In the genomic region with DNA sequence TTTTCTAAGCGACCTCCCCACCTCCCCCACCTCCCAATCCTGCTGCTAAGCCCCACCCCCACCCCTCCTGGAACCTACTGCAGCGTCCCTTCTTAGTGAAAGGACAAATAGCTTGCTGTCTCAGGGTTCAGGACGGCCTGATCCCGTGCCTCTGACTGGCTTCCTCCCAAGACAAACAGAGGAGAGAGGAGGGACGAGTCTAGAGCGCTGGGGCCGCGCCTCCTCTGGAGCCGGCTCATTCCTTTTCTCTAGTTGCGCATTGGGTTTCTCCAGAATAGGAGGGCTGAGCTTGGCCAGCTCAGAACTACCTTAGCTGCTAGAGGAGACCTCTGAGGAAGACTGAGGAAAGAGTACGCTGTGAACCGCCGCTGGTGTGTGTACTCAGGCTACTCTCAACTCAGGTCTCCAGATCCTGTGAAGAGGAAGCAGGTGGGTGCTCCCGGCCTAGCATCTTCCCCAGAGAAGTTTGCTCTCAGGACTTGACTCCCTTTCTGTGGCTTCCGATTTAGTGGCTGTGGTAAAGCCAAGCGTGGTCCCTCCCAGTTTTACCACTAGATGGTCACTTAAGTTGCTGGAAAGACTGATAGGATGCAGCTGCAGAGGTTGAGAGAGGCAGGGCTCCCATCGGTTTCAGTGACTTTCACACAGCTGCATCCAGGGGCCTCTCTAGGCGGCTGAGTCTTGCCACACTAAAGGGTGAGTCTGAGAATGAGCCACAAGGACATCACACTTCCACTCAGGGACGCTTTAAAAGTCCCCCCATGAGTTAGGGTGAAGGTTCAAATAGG, we compare ENCODE assay signal across 11 mouse cellular contexts. TPM values are rescaled to one million over a fixed set of nuclear protein-coding genes. Genes with fewer than 3 reads are reported as not detected.
DNase-seq lines count a peak whose midpoint lies in the region; ATAC-seq lines count a peak whose summit lies in the region.
"Had no signal": no experiment of that assay in that cellular context is flagged by ENCODE, and none has a peak within 500 bp of the region (broad histone marks: within the 10 kb centered on the region; RNA-seq: fewer than 3 reads in every experiment).

No protein-coding gene starts in this region.

- no peaks in the 10 kb centered on the region for H3K9me3 ChIP-seq in hindbrain, embryonic 12.5 days (replicated peaks)

- 20% methylated on average over 19 of the region's 19 CpGs for WGBS in hindbrain, embryonic 12.5 days

- no peak for ATAC-seq in hindbrain, embryonic 12.5 days (ENCODE audit: low FRiP score)

- no peak overlapping the region for H3K9ac ChIP-seq in hindbrain, embryonic 12.5 days

- H3K4me3 ChIP-seq in hindbrain, embryonic 12.5 days = no peak overlapping the region

- peak; percentile 28 to 31 for DNase-seq in cerebellum, postnatal 10 days
- DNase-seq in cerebellum, postnatal 4 days (ENCODE audit: low spot score in 2 of 2) = no peak
- peak; percentile 14 to 35 for DNase-seq in right cerebral cortex, postnatal 36 days (ENCODE audit: low spot score in 2 of 2)
- no peak for DNase-seq in right cerebral cortex, postnatal 4 days
- DNase-seq in heart, postnatal 4 days = peak; percentile 41
- DNase-seq in left cerebral cortex, postnatal 4 days = peak; percentile 9
- no peak for DNase-seq in frontal cortex, postnatal 14 days (ENCODE audit: low spot score in 2 of 2)

- peaks cover 54% of the 10 kb centered on the region for H3K27me3 ChIP-seq in hindbrain, embryonic 12.5 days

- H3K36me3 ChIP-seq in hindbrain, embryonic 12.5 days = no peaks in the 10 kb centered on the region

- H3K4me1 ChIP-seq in hindbrain, embryonic 12.5 days = 0 out of 2 replicates have a peak, but pooled peaks cover 2% of the 10 kb centered on the region

- H3K4me2 ChIP-seq in hindbrain, embryonic 12.5 days (replicated peaks) = no peak overlapping the region

- intact Hi-C loops in left cerebral cortex, postnatal 4 days (cut with DNase I) = no loop called here

- H3K27ac ChIP-seq in hindbrain, embryonic 12.5 days = no peak overlapping the region

RNA-seq across cellular contexts. Expression of a gene that starts 3.4 kb away (rescaled TPM):
- total RNA-seq in heart, postnatal 4 days (2021) = not detected
- under 1 TPM; 0.40 to 0.46 TPM for total RNA-seq in left cerebral cortex, postnatal 4 days (2021)
- polyA plus RNA-seq in hindbrain, embryonic 12.5 days (2016; fragmentation: Nextera tagmentation; extraction: Ambion mirVana) = 0.30 and 0.33 TPM in 2 replicates
- polyA plus RNA-seq: C2C12; small intestine, adult 2 months had no signal

RNA-seq across cellular contexts. Expression of a gene that starts 12.1 kb away (rescaled TPM):
- 1 to 10 TPM; 7.2 to 7.5 TPM for total RNA-seq in heart, postnatal 4 days (2021)
- 10 to 100 TPM; 26.5 to 30.6 TPM for total RNA-seq in left cerebral cortex, postnatal 4 days (2021)
- 28.0 and 28.3 TPM in 2 replicates for polyA plus RNA-seq in hindbrain, embryonic 12.5 days (2016; fragmentation: Nextera tagmentation; extraction: Ambion mirVana)

RNA-seq across cellular contexts. Expression of a gene that starts 27.5 kb away (rescaled TPM):
- 10 to 100 TPM; 77.4 to 80.8 TPM for total RNA-seq in heart, postnatal 4 days (2021)
- total RNA-seq in left cerebral cortex, postnatal 4 days (2021) = 10 to 100 TPM; 59.0 to 66.1 TPM
- 135 and 137 TPM in 2 replicates for polyA plus RNA-seq in hindbrain, embryonic 12.5 days (2016; fragmentation: Nextera tagmentation; extraction: Ambion mirVana)

RNA-seq across cellular contexts. Expression of a gene that starts 30.8 kb away (rescaled TPM):
- under 1 TPM; 0.12 to 0.29 TPM for total RNA-seq in heart, postnatal 4 days (2021)
- total RNA-seq in left cerebral cortex, postnatal 4 days (2021) = 100 to 1,000 TPM; 183 to 192 TPM
- polyA plus RNA-seq in hindbrain, embryonic 12.5 days (2016; fragmentation: Nextera tagmentation; extraction: Ambion mirVana) = 1.7 and 1.9 TPM in 2 replicates

RNA-seq across cellular contexts. Expression of a gene that starts 47.3 kb away (rescaled TPM):
- total RNA-seq in heart, postnatal 4 days (2021) = not detected
- not detected for total RNA-seq in left cerebral cortex, postnatal 4 days (2021)
- 0.36 TPM in 1 of 2 replicates, not detected in the other for polyA plus RNA-seq in hindbrain, embryonic 12.5 days (2016; fragmentation: Nextera tagmentation; extraction: Ambion mirVana)
- total RNA-seq: left cerebral cortex, postnatal 10 days had no signal
- polyA plus RNA-seq: C2C12; small intestine, adult 2 months had no signal

Comparison
In these comparisons a context has a peak if more than half of its experiments do, and no peak if none do; other contexts are left out.
1. DNase-seq: peak in cerebellum, postnatal 10 days (2 of 2), right cerebral cortex, postnatal 36 days (2 of 2), heart, postnatal 4 days (single experiment) and left cerebral cortex, postnatal 4 days (single experiment); none in cerebellum, postnatal 4 days (0 of 2), right cerebral cortex, postnatal 4 days (single experiment) and frontal cortex, postnatal 14 days (0 of 2).